9 mouse cellular contexts compared by ENCODE assay signal in genomic region chr2:77316961-77317360, GRCm38 (mm10). TPM values are rescaled to one million over a fixed set of nuclear protein-coding genes. Genes with fewer than 3 reads are reported as not detected.
A peak's percentile ranks its signal among the peaks of the same experiment; 100 is the strongest.
DNase-seq lines count a peak whose midpoint lies in the region; ATAC-seq lines count a peak whose summit lies in the region.
"Had no signal": no experiment of that assay in that cellular context is flagged by ENCODE, and none has a peak within 500 bp of the region (broad histone marks: within the 10 kb centered on the region; RNA-seq: fewer than 3 reads in every experiment).

No protein-coding gene starts in this region.

- 44% methylated on average over 7 of the region's 7 CpGs for WGBS in neural tube, embryonic 11.5 days
- 44% methylated on average over 7 of the region's 7 CpGs for WGBS in neural tube, embryonic 15.5 days

- H3K4me1 ChIP-seq in neural tube, embryonic 11.5 days (ENCODE audit: control insufficient read depth, insufficient read depth, low read length) = no peaks in the 10 kb centered on the region
- H3K4me1 ChIP-seq in neural tube, embryonic 15.5 days = no peaks in the 10 kb centered on the region

- intact Hi-C loops in heart, postnatal 25 days (cut with DNase I) = no loop called here

- no peak overlapping the region for H3K4me2 ChIP-seq in neural tube, embryonic 11.5 days (ENCODE audit: low read depth)
- no peak overlapping the region for H3K4me2 ChIP-seq in neural tube, embryonic 15.5 days

- ATAC-seq in neural tube, embryonic 11.5 days (ENCODE audit: insufficient read depth, low FRiP score, low TSS enrichment) = no peak
- no peak for ATAC-seq in neural tube, embryonic 15.5 days (ENCODE audit: low FRiP score)

- H3K27ac ChIP-seq in neural tube, embryonic 11.5 days (ENCODE audit: low read depth, low read length) = no peak overlapping the region
- H3K27ac ChIP-seq in neural tube, embryonic 15.5 days (replicated peaks) = no peak overlapping the region

- no peaks in the 10 kb centered on the region for H3K36me3 ChIP-seq in neural tube, embryonic 11.5 days (ENCODE audit: control insufficient read depth, insufficient read depth, low read length)
- no peaks in the 10 kb centered on the region for H3K36me3 ChIP-seq in neural tube, embryonic 15.5 days

- H3K9ac ChIP-seq in neural tube, embryonic 11.5 days (ENCODE audit: low read length) = no peak overlapping the region
- no peak overlapping the region for H3K9ac ChIP-seq in neural tube, embryonic 15.5 days (replicated peaks)

- DNase-seq in embryo, embryonic 11 days = peak; percentile 32
- DNase-seq in embryo, embryonic 9.5 days (ENCODE audit: extremely low spot score) = no peak
- peak; percentile 18 for DNase-seq in neural tube, embryonic 11.5 days (ENCODE audit: low spot score)
- peak; percentile 49 for DNase-seq in heart, postnatal 25 days (ENCODE audit: low spot score)
- peak; percentile 58 for DNase-seq in retina, embryonic 14.5 days (ENCODE audit: low spot score)
- no peak for DNase-seq in thymus, postnatal 4 days
- DNase-seq in left cerebral cortex, adult 8-10 months (ENCODE audit: low spot score in 2 of 2) = no peak
- DNase-seq: adrenal gland, postnatal 36 days had no signal

- H3K9me3 ChIP-seq in neural tube, embryonic 11.5 days (ENCODE audit: control insufficient read depth, low read length) = no peaks in the 10 kb centered on the region
- no peaks in the 10 kb centered on the region for H3K9me3 ChIP-seq in neural tube, embryonic 15.5 days (replicated peaks)

- H3K4me3 ChIP-seq in neural tube, embryonic 11.5 days (ENCODE audit: low read depth, low read length) = no peak overlapping the region
- H3K4me3 ChIP-seq in neural tube, embryonic 15.5 days (replicated peaks) = no peak overlapping the region

- no peaks in the 10 kb centered on the region for H3K27me3 ChIP-seq in neural tube, embryonic 11.5 days (ENCODE audit: control insufficient read depth, insufficient read depth, low read length)
- no peaks in the 10 kb centered on the region for H3K27me3 ChIP-seq in neural tube, embryonic 15.5 days (replicated peaks)

RNA-seq across cellular contexts. Expression of gene Sestd1, which starts 36.6 kb away (rescaled TPM):
- polyA plus RNA-seq in neural tube, embryonic 11.5 days (2014; fragmentation: Nextera tagmentation; extraction: Ambion mirVana) = 31.3 and 32.6 TPM in 2 replicates
- polyA plus RNA-seq in neural tube, embryonic 15.5 days (2015; fragmentation: Nextera tagmentation; extraction: Ambion mirVana) = 22.6 and 26.3 TPM in 2 replicates
- 10 to 100 TPM; 20.3 to 21.2 TPM for total RNA-seq in heart, postnatal 25 days (2021)
- 10 to 100 TPM; 47.9 to 50.4 (median 49.7) TPM for total RNA-seq in left cerebral cortex, adult 8-10 months (2022)

Comparison
In these comparisons a context has a peak if more than half of its experiments do, and no peak if none do; other contexts are left out.
1. DNase-seq: peak in embryo, embryonic 11 days (single experiment), neural tube, embryonic 11.5 days (single experiment), heart, postnatal 25 days (single experiment) and retina, embryonic 14.5 days (single experiment); none in embryo, embryonic 9.5 days (single experiment), thymus, postnatal 4 days (single experiment) and left cerebral cortex, adult 8-10 months (0 of 2).